Comparison of ENCODE assay signal across 9 mouse cellular contexts in the genomic region with DNA sequence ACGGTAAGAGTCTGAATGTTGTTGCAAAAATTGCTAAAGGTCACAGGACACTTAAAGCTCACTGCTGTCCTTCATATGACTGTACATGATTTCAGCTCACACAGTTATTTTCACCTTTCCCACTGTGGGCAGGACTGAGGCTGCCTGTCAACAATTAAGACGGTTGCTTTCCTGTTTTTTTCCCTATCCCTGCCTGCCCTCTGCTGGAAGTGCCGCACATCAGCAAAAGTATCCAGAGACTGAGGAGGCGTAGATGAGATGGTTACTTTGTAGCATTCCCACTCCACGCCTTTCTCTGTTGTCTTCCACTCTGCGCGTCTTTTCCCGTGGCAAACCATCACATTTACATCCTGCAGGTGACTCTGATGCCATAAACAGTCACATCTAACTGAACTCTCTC. TPM values are rescaled to one million over a fixed set of nuclear protein-coding genes. Genes with fewer than 3 reads are reported as not detected.
DNase-seq lines count a peak whose midpoint lies in the region; ATAC-seq and TF ChIP-seq lines count a peak whose summit lies in the region.
"Had no signal": no experiment of that assay in that cellular context is flagged by ENCODE, and none has a peak within 500 bp of the region (broad histone marks: within the 10 kb centered on the region; RNA-seq: fewer than 3 reads in every experiment).

No protein-coding gene starts in this region.

- no peak overlapping the region for H3K4me2 ChIP-seq in forebrain, embryonic 13.5 days
- H3K4me2 ChIP-seq in forebrain, embryonic 15.5 days (replicated peaks), result no peak overlapping the region
- H3K4me2 ChIP-seq: hindbrain, embryonic 15.5 days had no signal

- peaks cover 11% of the 10 kb centered on the region; the same call in 1 of the 2 replicates for H3K4me1 ChIP-seq in forebrain, embryonic 13.5 days
- peaks cover 9% of the 10 kb centered on the region; the same call in 1 of the 2 replicates for H3K4me1 ChIP-seq in forebrain, embryonic 15.5 days
- no peaks in the 10 kb centered on the region for H3K4me1 ChIP-seq in lung, adult 2 months (ENCODE audit: control insufficient read depth, insufficient read depth, low read length)
- H3K4me1 ChIP-seq: hindbrain, embryonic 15.5 days had no signal

- peak; percentile 63; the same call in 1 of the 2 replicates for ATAC-seq in forebrain, embryonic 13.5 days
- no peak for ATAC-seq in forebrain, embryonic 15.5 days (replicated peaks)

- TF ChIP-seq CTCF in lung, adult 2 months (IDR thresholded peaks at IDR 0.05; ENCODE audit: insufficient read depth, low read length), result peak; percentile 83

- H3K36me3 ChIP-seq in forebrain, embryonic 13.5 days (ENCODE audit: poor library complexity, severe bottlenecking), result no peaks in the 10 kb centered on the region
- H3K36me3 ChIP-seq in forebrain, embryonic 15.5 days, result no peaks in the 10 kb centered on the region
- no peaks in the 10 kb centered on the region for H3K36me3 ChIP-seq in splenic B cell, adult 2 months (ENCODE audit: control insufficient read depth, insufficient read depth, low read length, poor library complexity, severe bottlenecking)
- H3K36me3 ChIP-seq: hindbrain, embryonic 15.5 days had no signal

- H3K9me3 ChIP-seq in forebrain, embryonic 13.5 days (replicated peaks), result no peaks in the 10 kb centered on the region
- no peaks in the 10 kb centered on the region for H3K9me3 ChIP-seq in forebrain, embryonic 15.5 days
- H3K9me3 ChIP-seq: hindbrain, embryonic 15.5 days had no signal

- H3K27ac ChIP-seq in forebrain, embryonic 13.5 days, result no peak overlapping the region
- no peak overlapping the region for H3K27ac ChIP-seq in forebrain, embryonic 15.5 days (replicated peaks)
- H3K27ac ChIP-seq: hindbrain, embryonic 15.5 days had no signal

- no peak for TF ChIP-seq POLR2A in lung, adult 2 months (IDR thresholded peaks at IDR 0.05; ENCODE audit: borderline replicate concordance, extremely low read depth, low read depth, low read length)

- H3K9ac ChIP-seq in forebrain, embryonic 13.5 days, result no peak overlapping the region
- no peak overlapping the region for H3K9ac ChIP-seq in forebrain, embryonic 15.5 days (replicated peaks)
- H3K9ac ChIP-seq: hindbrain, embryonic 15.5 days had no signal

- 24% methylated on average over 8 of the region's 8 CpGs for WGBS in forebrain, embryonic 13.5 days
- WGBS in forebrain, embryonic 15.5 days, result 25% methylated on average over 8 of the region's 8 CpGs
- 20% methylated on average over 8 of the region's 8 CpGs for WGBS in lung, adult 2 months

- no peaks in the 10 kb centered on the region for H3K27me3 ChIP-seq in forebrain, embryonic 13.5 days
- no peaks in the 10 kb centered on the region for H3K27me3 ChIP-seq in forebrain, embryonic 15.5 days
- no peaks in the 10 kb centered on the region for H3K27me3 ChIP-seq in splenic B cell, adult 2 months (ENCODE audit: control insufficient read depth, insufficient read depth, low read length, poor library complexity, severe bottlenecking)
- H3K27me3 ChIP-seq: hindbrain, embryonic 15.5 days had no signal

- DNase-seq in 3T3-L1 (ENCODE audit: low read depth, low spot score), result peak; percentile 81
- peak; percentile 23 for DNase-seq in adrenal gland, adult 8-10 months
- peak; percentile 57 for DNase-seq in embryo, embryonic 9.5 days (ENCODE audit: extremely low spot score)
- peak; percentile 38 to 47 for DNase-seq in kidney, adult 8-10 months
- peak; percentile 48 for DNase-seq in lung, adult 2 months
- DNase-seq in splenic B cell, adult 2 months (ENCODE audit: low read depth, low spot score), result peak; percentile 49

- no peak overlapping the region for H3K4me3 ChIP-seq in forebrain, embryonic 13.5 days
- H3K4me3 ChIP-seq in forebrain, embryonic 15.5 days, result no peak overlapping the region
- H3K4me3 ChIP-seq in lung, adult 2 months (replicated peaks; ENCODE audit: extremely low read depth, low read depth, low read length), result no peak overlapping the region
- H3K4me3 ChIP-seq: hindbrain, embryonic 15.5 days had no signal

RNA-seq across cellular contexts. Expression of a gene that starts 25.4 kb away (rescaled TPM):
- polyA plus RNA-seq in forebrain, embryonic 13.5 days (2015; fragmentation: Nextera tagmentation; extraction: Ambion mirVana), result 5.9 and 8.2 TPM in 2 replicates
- 13.1 and 14.0 TPM in 2 replicates for polyA plus RNA-seq in forebrain, embryonic 15.5 days (2015; fragmentation: Nextera tagmentation; extraction: Ambion mirVana)
- 100 to 1,000 TPM; 138 to 583 (median 298) TPM for total RNA-seq in adrenal gland, adult 8-10 months (2022)
- 6.4 and 11.4 TPM in 2 replicates for polyA plus RNA-seq in lung, adult 2 months (2012; rRNA removed)

Comparison
In these comparisons a context has a peak if more than half of its experiments do, and no peak if none do; other contexts are left out.
1. DNase-seq: peak in every context shown above with its lines; median percentile 81 in 3T3-L1; 57 in embryo, embryonic 9.5 days; 49 in splenic B cell, adult 2 months; 48 in lung, adult 2 months; 42 in kidney, adult 8-10 months; 23 in adrenal gland, adult 8-10 months.